Mouse (Mus musculus): Measurements from ENCODE around the gene Fam151b. TPM values are rescaled to one million over a fixed set of nuclear protein-coding genes. Genes with fewer than 3 reads are reported as not detected.

Gene Fam151b
- 7.7 TPM for polyA plus RNA-seq (2014; fragmentation: Illumina TruSeq; extraction: RNeasy Lipid Tissue Mini Kit (QIAGEN cat#74804); ENCODE audit: low read depth, low replicate concordance)

DNA sequence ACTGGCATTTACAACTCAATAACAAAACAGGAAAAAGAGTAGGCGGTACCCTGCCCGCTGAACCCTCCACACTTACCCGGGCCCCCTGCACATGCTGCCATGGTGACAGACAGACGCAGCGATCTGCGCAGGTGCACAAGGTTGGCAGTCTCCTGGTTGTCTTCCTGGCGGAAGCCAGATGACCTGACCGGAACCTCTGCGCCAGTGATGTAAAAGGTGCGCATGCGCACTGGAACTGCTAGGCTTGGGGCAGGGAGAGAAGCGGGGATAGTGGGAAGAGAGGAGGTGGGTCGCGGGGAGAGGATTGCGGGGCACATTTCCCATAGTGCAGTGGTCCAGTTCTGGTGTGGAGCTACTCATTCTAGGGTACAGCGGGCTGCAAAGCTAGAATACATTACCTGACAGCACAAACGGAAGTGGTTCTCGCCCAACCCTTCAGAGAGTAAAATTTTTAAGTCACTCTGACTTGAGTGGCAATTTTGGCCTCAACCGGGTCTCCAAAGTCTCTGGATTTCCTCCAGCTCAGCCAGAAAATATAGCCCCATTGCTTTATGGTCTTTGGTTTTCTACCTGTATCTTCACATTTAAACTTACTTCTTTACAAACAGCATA lies at the start of gene Fam151b:
Gene Fam151b (minus strand): TSS at position 164 of the 612 bp plus-strand sequence.

DNA sequence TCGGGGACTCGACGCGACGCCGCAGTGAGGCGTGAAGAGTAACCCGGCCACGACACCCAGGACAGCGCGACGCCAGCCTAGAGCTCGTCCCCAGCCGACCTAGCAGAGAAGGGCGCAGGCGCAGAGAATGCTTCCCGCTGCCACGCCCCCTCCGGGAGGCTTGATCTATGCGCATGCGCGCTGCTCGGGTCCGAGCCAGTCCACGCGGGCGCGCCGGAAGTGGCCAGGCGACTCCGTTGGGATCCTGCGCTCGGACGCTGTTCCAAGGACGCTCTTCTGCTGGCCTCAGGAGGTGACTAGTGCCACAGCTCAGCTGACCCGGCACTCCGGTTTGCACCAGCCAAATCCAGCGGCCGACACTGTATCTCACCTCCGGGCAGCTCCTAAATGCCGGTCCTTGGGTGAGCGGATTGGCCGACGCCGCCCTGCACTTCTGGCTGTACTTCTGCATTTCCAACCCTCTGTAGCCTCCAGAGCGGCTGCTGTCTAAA lies 47.0 kb upstream of the Fam151b start, which contains the start of gene Zfyve16:
Gene Zfyve16 (minus strand): TSS at position 148 of the 491 bp plus-strand sequence.

DNA sequence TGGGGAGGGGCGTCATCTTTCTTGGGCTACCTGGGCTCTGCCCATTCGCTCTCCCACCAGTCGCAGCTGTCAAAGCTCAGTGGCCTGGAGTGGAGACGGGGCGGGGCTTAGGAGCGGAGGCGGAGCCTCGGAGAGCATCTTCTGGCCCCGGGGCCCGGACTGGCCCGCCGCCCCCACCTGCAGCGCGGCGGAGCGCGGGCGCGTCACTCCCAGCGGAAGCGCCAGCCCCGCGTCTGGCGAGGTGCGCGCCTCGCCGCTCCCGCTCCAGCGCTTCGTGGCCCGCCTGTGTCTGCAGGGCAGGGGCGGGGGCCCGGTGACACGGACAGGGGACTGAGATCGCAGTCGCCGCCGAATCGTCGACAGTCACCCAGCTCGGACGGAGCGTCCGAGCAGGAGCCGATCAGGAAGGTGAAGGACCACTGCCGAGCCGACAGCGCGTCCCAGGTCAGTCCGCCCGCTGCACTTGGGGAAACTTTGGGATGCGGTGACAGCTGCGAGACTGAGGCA lies 58.0 kb downstream of the Fam151b start, which contains the start of gene Ankrd34b:
Gene Ankrd34b (plus strand): TSS at position 139 of the 507 bp plus-strand sequence.

Other genes with a start within 250 kb of the Fam151b start
- not detected for gene Gm20379, start 178.0 kb downstream of the Fam151b start, polyA plus RNA-seq (2014; fragmentation: Illumina TruSeq; extraction: RNeasy Lipid Tissue Mini Kit (QIAGEN cat#74804); ENCODE audit: low read depth, low replicate concordance)
- gene Dhfr, start 129.3 kb downstream of the Fam151b start, polyA plus RNA-seq (2014; fragmentation: Illumina TruSeq; extraction: RNeasy Lipid Tissue Mini Kit (QIAGEN cat#74804); ENCODE audit: low read depth, low replicate concordance) = 31.8 TPM
- gene Msh3, start 129.0 kb downstream of the Fam151b start, polyA plus RNA-seq (2014; fragmentation: Illumina TruSeq; extraction: RNeasy Lipid Tissue Mini Kit (QIAGEN cat#74804); ENCODE audit: low read depth, low replicate concordance) = 20.1 TPM
- gene Ankrd34b, start 58.1 kb downstream of the Fam151b start, polyA plus RNA-seq (2014; fragmentation: Illumina TruSeq; extraction: RNeasy Lipid Tissue Mini Kit (QIAGEN cat#74804); ENCODE audit: low read depth, low replicate concordance) = not detected
- 6.3 TPM for gene Zfyve16, start 46.9 kb upstream of the Fam151b start, polyA plus RNA-seq (2014; fragmentation: Illumina TruSeq; extraction: RNeasy Lipid Tissue Mini Kit (QIAGEN cat#74804); ENCODE audit: low read depth, low replicate concordance)
- gene Spz1, start 92.2 kb upstream of the Fam151b start, polyA plus RNA-seq (2014; fragmentation: Illumina TruSeq; extraction: RNeasy Lipid Tissue Mini Kit (QIAGEN cat#74804); ENCODE audit: low read depth, low replicate concordance) = 0.34 TPM
- 22.2 TPM for gene Serinc5, start 127.1 kb upstream of the Fam151b start, polyA plus RNA-seq (2014; fragmentation: Illumina TruSeq; extraction: RNeasy Lipid Tissue Mini Kit (QIAGEN cat#74804); ENCODE audit: low read depth, low replicate concordance)